Mouse (Mus musculus) gastrocnemius, adult 18-20 months (tissue): ENCODE measurements around the gene Zfp512b. TPM values are rescaled to one million over a fixed set of nuclear protein-coding genes. Genes with fewer than 3 reads are reported as not detected.
A peak's percentile ranks its signal among the peaks of the same experiment; 100 is the strongest.

Source experiments
- DNase-seq: peaks from one replicate; pipeline ENCODE4 v3.0.0; 2021; ENCODE audit warnings: low spot score
- long read RNA-seq, 2 experiments: library from polyadenylated mRNA; stranded (forward); transcript quantifications; one replicate each; pipeline ENCODE4 v2.0.0; 2021
- total RNA-seq, 2 experiments: library from RNA; stranded (reverse); gene quantifications; 2 replicates each; pipeline ENCODE4 v1.2.3; 2021

The Zfp512b gene
- 10 to 100 TPM; 13.5 to 18.0 TPM for total RNA-seq
- long read RNA-seq, experiment 1, partial matches to known transcripts = 1 of 4 reads
- long read RNA-seq, experiment 1, other reads (novel, unspliced or antisense) = 3 of 4 reads
- long read RNA-seq, experiment 2, partial matches to known transcripts = 1 of 7 reads
- long read RNA-seq, experiment 2, other reads (novel, unspliced or antisense) = 6 of 7 reads

DNA sequence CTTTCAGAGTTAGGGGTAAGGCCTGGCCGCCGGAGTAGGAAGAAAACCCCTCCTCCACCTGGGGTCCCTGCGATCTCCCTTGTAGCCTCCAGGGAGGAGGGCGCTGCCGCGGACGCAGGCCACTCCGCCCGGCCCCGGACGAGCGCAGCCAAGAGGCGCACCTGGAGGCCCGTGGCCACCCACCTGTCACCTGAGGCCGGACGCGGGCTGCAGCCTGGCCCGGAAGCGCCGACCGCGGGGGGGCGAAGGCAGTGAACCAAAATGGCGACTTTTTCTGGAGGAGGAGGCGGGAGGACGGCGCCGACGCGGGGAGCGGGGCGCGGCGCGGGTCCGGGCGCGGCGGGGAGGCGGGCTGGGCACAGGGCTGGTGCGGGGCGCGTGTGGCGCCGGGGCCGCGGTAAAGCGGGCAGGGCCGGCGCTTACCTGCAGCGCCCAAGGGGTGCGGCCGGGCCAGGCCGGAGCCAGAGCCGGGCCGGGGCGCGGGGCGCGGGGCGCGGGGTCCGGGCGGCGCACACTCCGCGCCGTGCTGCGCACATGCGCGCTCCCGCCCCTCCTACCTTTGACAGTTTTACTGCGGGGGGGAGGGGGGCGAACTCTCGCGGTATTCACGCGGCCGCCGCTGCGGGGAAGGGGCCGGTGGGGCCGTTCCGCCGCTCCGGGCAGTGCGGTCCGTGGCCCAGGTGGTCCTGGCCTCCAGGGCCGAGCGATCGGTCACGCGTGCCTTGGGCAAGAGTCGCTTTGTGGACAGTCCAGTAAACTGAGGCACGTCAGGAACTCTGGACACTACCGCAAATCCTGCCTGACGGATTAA, at the start of gene Zfp512b:
Zfp512b (minus strand) TSS at position 573 of the 811 bp plus-strand sequence.
- peak; percentile 56 for DNase-seq

GRCm38 (mm10) chr2:181635865-181636264, 43.3 kb upstream of the Zfp512b start:
- DNase-seq = no peak

- no peak for DNase-seq
Measured at GRCm38 (mm10) chr2:181632624-181633023, 40.0 kb upstream of the Zfp512b start.

DNA sequence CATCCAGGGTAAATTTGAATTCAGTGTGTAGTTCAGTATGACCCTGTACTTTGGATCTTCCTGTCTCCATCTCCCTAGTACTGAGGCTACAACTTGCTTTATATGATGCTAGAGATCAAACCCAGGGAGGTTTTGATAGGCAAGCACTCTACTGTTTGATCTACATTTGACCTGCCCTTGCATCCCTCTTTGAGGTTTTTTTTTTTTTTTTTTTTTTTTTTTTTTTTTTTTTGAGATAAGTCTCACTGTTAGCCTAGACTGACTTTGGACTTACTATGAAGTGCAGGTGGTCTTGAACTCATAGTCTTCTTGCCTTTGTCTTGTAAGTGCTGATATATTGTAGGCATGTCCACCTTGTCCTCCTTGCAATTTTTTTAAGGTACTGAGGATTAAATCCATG, 35.9 kb upstream of the Zfp512b start:
- DNase-seq = no peak

DNA sequence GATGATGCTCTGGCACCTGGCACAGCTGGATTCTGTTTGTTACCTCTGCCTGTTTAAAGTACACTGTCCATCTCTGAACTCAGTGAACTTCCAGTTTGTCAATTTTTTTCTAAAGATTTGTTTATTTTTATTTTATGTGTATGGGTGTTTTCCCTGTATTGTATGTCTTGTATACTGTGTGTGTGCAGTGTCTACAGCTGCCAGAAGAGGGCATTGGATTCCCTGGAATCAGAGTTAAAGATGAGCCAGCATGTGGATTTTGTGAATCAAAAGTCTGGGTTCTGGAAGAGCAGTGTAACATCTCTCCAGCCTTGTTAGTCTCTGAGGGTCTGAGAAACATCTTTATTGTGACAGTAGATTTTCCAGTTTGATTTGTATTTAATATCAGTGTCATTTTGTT, 30.8 kb upstream of the Zfp512b start:
- peak; percentile 7 for DNase-seq

DNA sequence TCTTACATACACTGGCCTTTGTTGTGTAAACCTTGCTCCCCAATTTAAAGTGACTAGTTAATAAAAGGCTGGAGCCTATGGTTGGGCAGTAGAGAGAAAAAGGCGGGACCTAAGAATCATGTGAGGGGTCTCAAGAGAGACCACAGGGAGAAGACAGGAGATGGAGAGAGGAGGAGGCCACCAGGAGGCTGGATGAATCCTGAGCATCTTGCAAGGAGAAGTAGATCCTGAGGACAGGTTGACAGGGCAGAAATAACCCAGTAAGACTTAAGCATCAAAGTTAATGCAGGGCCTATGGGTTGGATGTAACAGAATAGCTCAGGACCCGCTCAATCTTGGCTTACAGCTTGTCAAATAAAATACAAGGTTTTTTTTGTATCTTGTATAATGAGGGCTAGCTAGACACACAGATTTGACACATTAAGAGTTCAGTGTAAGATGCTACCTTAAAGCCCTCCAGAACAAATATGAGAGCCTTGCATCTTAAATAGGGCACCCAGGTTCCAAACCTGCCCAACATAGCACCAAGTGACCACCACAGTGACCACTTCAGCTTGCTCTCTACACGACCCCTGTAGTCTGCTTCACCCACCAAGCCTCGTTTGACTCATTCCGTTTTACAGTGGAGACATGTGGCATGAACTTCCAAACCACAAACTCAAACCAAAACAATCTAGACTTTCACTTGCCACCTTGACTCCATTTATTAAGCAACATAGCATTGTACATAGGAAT, 26.3 kb upstream of the Zfp512b start:
- no peak for DNase-seq

- DNase-seq = no peak
Measured at GRCm38 (mm10) chr2:181602367-181602766, 9.8 kb upstream of the Zfp512b start.

DNA sequence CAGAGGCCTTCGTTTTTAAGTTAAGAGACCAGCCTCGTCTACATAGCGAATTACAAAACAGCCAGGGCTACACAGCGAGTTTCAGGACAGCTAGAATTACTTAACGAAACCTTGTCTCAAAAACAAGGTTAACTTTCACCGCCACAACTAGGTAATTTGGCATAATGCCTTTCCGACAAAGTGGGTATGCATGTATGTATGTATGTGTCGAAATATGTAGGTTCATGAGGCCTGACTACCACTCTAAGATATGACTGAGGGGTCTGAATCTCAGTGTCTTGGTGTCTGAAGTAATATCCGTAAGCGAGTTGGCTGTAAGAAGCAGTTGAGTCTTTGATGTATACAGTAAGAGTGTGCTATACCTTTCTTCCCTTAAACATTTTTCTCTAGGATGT, 9.1 kb upstream of the Zfp512b start:
- DNase-seq = no peak

DNA sequence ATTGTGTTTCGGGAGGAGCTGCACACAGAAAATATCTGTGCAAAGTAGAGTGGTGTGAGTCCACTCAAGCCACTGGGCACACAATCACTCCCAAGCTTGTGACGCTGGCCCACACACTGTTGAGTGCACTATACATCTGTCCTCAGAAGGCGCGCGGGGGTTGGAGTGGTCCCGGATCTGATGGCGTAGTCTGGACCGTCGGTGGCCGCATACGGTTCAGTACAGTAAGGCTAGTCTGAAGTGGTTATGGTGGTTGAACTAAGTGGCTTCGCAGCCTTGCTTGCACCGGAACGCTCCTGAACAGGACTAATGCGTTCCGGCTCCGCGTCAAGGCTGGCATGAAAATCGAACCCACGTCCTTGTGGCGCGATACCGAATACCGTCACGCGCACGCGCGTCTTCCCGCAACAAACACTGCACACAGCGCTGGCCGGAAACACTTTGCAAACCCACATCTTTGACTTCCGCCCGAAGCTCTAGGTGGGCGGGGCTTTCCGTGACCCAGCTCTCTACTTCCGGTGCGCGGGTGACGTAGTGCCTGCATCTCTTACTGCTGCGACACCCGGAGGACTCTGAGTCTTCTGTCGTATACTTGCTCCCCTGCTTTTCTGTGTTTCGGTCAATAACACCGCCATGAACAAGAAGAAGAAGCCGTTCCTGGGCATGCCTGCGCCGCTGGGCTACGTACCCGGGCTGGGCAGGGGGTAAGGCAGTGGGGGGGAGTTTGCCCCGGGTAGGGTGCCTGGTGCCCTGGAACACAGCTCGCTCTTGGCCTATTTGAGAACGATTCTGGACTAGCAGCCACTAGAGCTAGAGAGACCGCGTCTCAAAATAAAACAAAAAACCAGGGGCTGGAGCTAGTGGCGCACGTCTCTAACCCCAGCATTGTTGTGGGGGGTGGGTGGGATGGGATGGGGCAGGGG, 8.5 kb upstream of the Zfp512b start:
- DNase-seq = peak; percentile 97

DNA sequence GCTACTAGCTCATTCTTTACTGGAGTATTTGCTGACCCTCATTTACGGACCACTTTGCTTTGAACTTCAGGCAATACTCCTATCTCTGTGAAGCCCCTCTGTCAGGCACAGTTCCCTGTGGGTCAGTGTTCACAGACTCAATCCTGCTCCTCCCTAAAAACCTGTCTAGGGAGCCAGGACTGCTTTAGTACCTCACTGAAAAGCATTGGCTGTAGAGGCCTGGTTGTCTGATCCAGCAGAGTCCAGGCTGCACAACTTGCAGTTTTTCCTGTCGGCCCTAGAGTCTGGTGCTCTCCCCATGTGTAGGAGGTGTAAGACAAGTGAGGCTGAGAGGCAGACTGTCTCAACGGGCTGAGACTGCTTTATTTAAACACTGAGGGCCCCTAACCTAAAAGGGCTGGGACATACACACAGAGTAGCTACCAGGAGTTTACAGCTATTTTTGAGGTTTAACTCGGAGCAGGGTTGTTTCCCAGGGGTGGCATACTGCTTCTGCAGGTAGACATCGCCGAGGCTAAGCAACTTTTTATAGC, 7.7 kb upstream of the Zfp512b start:
- no peak for DNase-seq

GRCm38 (mm10) chr2:181598454-181599351, 6.1 kb upstream of the Zfp512b start, which contains the start of gene Samd10:
TSS of gene Samd10 (minus strand) at chr2:181599212.
- peak; percentile 40 for DNase-seq

- DNase-seq = peak; percentile 43
Measured at GRCm38 (mm10) chr2:181597378-181598061, 4.9 kb upstream of the Zfp512b start.

DNA sequence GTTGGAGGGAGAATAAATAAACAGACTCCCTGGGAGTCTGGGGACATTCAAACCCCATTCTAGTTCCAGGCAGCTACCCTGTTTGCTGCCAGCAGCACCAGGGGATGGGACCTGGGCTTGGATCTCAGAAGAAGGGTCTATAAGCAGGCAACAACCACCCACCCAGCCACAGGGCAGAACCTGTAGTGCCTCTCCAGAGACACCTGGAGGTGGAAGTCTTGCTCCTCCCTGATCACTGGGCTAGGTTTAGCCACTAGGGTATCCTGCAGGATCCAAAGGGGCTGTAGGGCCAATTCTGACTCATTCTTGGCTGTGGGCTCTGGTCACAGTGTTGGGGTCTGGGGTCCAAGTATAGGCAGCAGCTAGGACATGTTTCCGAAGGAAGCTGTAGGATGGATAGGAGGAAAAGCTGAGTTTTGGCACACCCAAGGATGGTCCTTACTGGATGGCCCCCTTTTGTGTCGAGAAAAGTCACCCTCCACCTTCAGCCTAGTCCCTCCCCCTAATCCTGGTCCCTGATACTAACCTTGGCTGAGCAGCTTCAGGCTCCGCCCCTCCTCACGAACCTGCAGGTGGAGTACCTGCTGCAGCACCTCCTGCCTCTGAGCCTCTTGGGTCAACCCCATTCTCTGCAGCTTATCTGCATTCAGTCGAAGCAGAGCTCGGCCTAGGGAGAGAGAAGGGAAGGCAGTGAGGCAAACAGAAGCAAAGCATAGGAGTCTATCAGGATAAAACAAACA, 3.8 kb upstream of the Zfp512b start:
- no peak for DNase-seq

GRCm38 (mm10) chr2:181594946-181595696, 2.5 kb upstream of the Zfp512b start:
- DNase-seq = peak; percentile 56

- no peak for DNase-seq
Measured at GRCm38 (mm10) chr2:181593937-181594336, 1.3 kb upstream of the Zfp512b start.

DNA sequence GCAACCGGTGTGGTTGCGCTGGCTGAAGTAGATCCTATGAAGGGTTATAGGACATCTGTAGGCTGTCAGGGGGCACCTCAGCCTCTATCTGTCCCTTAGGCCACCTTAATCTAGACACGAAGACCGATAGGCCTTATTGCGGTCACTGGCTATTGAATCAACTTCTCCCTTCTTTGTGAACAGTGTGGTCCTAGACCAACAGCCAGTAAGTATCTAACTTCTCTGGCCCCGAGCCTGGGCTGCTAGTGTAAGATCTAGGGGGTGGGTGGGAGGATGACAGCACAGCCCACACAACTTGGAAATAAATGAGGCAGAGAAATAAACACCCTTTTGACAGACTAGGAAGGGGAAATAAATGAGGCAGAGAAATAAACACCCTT, 429 bp upstream of the Zfp512b start:
- DNase-seq = no peak

DNA sequence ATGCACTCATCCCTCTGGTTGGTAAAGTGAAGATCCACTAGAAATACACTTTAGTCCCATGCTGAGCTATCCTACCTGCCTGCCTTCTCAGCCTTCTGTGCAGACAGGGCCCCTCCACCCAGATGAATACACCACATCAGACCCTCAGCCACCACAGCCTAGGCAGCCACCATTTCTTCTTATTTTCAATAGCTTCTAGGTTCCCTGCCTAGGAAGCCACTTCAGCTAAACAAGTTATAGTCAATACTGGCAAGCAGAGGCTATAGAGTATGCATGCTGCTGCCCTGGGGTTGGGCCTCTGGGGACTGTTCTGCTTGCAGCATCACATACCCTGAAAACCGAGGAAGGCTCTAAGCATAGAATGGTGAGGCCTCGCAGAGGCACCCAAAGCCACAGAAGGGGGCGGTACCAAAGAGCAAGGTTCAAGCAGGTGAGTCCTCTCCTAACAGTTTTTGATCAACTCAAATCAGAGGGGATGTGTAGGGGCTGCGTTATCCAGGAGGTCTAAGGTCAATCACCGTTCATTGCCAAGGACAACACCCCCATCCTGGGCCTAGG, 996 bp downstream of the Zfp512b start, which contains the start of gene Prpf6:
Prpf6 (plus strand) TSS at position 341 of the 558 bp plus-strand sequence.
- no peak for DNase-seq
